Mouse (Mus musculus) forebrain, embryonic 15.5 days (tissue): ENCODE results near the gene A730015C16Rik. TPM values are rescaled to one million over a fixed set of nuclear protein-coding genes. Genes with fewer than 3 reads are reported as not detected.

Experiments
- ATAC-seq: fragments of 200-750 bp; cut with Nextera tagmentation; replicated peaks from 2 replicates; pipeline ENCODE4 v1.8.0; 2017; ENCODE audit warnings: mild to moderate bottlenecking, moderate TSS enrichment, moderate library complexity
- H3K27ac ChIP-seq: fragments of 300-500 bp; sonication (generic); replicated peaks from 2 replicates; pipeline ENCODE4 v1.5.1; 2015; ENCODE audit warnings: mild to moderate bottlenecking, inconsistent platforms
- H3K27me3 ChIP-seq: fragments of 300-500 bp; sonication (generic); 2 replicates; pipeline ENCODE4 v1.6.1; 2015; ENCODE audit warnings: inconsistent platforms
- H3K36me3 ChIP-seq: fragments of 300-500 bp; sonication (generic); 2 replicates; pipeline ENCODE4 v1.6.1; 2015; ENCODE audit warnings: mild to moderate bottlenecking, inconsistent platforms
- H3K4me1 ChIP-seq: fragments of 300-500 bp; sonication (generic); 2 replicates; pipeline ENCODE4 v1.6.1; 2015; ENCODE audit warnings: inconsistent platforms
- H3K4me2 ChIP-seq: fragments of 300-500 bp; sonication (generic); replicated peaks from 2 replicates; pipeline ENCODE4 v1.6.1; 2015; ENCODE audit warnings: mild to moderate bottlenecking, inconsistent platforms
- H3K4me3 ChIP-seq: fragments of 300-500 bp; sonication (generic); 2 replicates; pipeline ENCODE4 v1.5.1; 2015; ENCODE audit warnings: mild to moderate bottlenecking, inconsistent platforms
- H3K9ac ChIP-seq: fragments of 300-500 bp; sonication (generic); replicated peaks from 2 replicates; pipeline ENCODE4 v1.6.1; 2015; ENCODE audit warnings: mild to moderate bottlenecking, inconsistent platforms
- H3K9me3 ChIP-seq: fragments of 300-500 bp; sonication (generic); 2 replicates; pipeline ENCODE4 v1.6.1; 2016; ENCODE audit warnings: inconsistent platforms
- WGBS: fragments of 180-500 bp; shearing (Covaris S2); methylation state at CpG from one replicate; pipeline ENCODE4 v1.1.7; 2015; ENCODE audit warnings: mixed read lengths; 5-methylcytosine and 5-hydroxymethylcytosine counted together
- polyA plus RNA-seq: library from polyadenylated mRNA; unstranded; fragments of >200 nt; fragmentation: Nextera tagmentation; extraction: Ambion mirVana; gene quantifications from 2 replicates; pipeline ENCODE4 v1.2.1, GENCODE M21; 2015

A730015C16Rik gene
- polyA plus RNA-seq, 1 experiment from 2014 or later, result 2.2 TPM

GRCm38 (mm10) chr4:108825677-108826076 is 22.7 kb downstream of the A730015C16Rik start:
- 94% methylated on average over 3 of the region's 3 CpGs for WGBS
- Histone ChIP-seq H3K27ac (no peak overlapping the region), H3K4me2 (no peak overlapping the region), H3K9me3 (no peaks in the 10 kb centered on the region), H3K4me3 (no peak overlapping the region), H3K9ac (no peak overlapping the region), H3K36me3 (peaks cover 69% of the 10 kb centered on the region), H3K4me1 (peaks cover 4% of the 10 kb centered on the region; the same call in 1 of the 2 replicates), H3K27me3 (no peaks in the 10 kb centered on the region)
- ATAC-seq, result no peak

DNA sequence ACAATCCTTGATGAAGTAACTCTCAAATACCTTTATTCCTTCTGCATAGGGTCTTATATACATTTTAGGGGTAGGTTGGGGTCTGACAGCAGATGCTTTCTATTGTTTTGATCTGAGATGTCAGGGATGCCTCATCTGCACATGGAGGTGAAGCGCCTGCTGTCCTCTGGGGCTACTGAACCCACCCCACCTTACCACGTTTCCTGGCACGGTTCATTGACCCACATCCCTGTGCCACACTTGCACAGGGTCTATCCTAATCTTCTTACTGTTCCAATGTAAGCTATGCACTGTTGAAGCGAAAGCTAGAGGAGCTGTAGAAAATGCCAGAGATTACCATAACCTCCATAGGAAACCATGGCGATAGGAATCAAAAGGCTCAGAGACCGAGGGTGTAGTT is 36.9 kb downstream of the A730015C16Rik start:
- Histone ChIP-seq H3K27ac (no peak overlapping the region), H3K4me2 (no peak overlapping the region), H3K4me3 (no peak overlapping the region), H3K9ac (no peak overlapping the region), H3K36me3 (peaks cover 12% of the 10 kb centered on the region), H3K4me1 (no peaks in the 10 kb centered on the region), H3K9me3 (no peaks in the 10 kb centered on the region), H3K27me3 (no peaks in the 10 kb centered on the region)
- no peak for ATAC-seq
- WGBS, result 66% methylated on average over 6 of the region's 6 CpGs

DNA sequence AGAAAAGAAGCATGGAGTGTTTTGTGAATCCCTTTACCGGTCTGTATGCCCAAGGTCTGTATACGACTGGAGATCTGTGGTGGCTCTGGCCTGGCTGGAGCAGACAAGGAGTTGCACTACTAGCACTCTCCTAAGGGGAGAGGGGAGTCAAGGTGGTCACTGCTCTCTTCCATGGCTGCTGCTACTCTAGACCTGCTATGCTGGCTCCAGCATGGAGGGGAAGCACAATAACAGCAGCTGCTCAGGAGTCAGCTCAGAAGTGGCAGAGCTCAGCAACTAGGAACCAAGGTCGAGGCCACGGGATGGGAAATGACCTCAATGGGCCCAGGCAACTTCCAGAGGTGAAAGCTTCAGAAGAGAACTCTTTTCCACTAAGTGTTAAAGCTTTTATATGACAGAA is 37.3 kb downstream of the A730015C16Rik start:
- H3K4me3 ChIP-seq, result no peak overlapping the region
- H3K36me3 ChIP-seq, result peaks cover 12% of the 10 kb centered on the region
- no peaks in the 10 kb centered on the region for H3K4me1 ChIP-seq
- H3K4me2 ChIP-seq, result no peak overlapping the region
- H3K9me3 ChIP-seq, result no peaks in the 10 kb centered on the region
- H3K27ac ChIP-seq, result no peak overlapping the region
- ATAC-seq, result no peak
- no peak overlapping the region for H3K9ac ChIP-seq
- 69% methylated on average over 4 of the region's 4 CpGs for WGBS
- H3K27me3 ChIP-seq, result no peaks in the 10 kb centered on the region

DNA sequence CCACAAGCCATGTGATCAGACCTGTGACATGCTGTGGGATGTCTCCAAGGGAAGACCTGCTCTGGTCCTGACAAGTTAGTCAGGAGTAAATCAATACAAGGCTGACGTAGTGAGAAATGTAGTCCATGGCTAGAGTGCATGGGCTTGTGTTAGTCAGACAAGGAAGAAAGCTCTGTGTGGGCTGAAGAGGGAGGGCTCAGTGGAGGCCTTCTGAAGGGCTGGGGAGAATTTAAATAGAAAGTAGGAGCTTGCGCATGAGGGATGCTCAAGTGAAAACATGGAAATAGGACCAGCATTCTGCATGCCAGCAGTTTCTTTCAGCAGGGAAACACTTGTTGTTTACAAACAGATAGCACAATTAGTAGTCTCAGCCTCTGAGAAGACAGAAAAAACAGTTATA is 44.9 kb downstream of the A730015C16Rik start:
- H3K4me1 ChIP-seq, result no peaks in the 10 kb centered on the region
- no peaks in the 10 kb centered on the region for H3K27me3 ChIP-seq
- no peak overlapping the region for H3K4me3 ChIP-seq
- H3K27ac ChIP-seq, result no peak overlapping the region
- no peaks in the 10 kb centered on the region for H3K9me3 ChIP-seq
- no peaks in the 10 kb centered on the region for H3K36me3 ChIP-seq
- no peak overlapping the region for H3K4me2 ChIP-seq
- ATAC-seq, result no peak
- no peak overlapping the region for H3K9ac ChIP-seq
- WGBS, result 73% methylated on average over 2 of the region's 2 CpGs

DNA sequence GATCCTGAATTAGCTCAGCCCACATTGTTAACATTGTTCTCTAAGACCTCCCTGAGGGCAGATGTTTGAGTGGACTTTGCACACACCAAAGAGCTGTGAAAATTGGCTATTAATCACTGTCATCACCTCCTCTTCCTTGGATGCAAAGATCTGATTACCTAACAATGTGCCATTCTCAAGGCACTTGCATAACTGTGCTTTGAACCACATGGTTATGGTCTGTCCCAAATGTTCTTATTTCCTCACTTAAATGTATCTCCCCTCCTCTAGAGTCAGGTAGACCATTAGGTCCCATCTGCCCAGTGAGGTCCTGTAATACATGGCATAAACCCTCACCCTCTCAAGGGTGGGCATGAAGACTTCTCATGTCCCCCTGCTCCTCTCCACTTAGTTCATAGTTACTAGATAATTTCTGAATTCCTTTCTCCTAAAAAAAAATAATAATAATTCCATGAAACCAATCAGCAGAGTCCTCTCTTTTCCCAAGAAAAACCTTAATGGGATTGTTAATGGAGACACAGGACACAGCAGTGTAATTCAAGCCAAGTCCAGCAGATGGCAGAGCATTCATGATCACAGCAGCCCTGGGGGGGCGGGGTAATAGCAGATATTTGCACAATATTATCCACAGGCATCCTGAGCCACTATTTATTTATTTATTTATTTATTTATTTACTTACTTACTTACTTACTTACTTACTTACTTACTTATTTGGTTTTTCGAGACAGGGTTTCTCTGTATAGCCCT is 50.2 kb downstream of the A730015C16Rik start:
- H3K4me2 ChIP-seq, result no peak overlapping the region
- no peaks in the 10 kb centered on the region for H3K4me1 ChIP-seq
- no peaks in the 10 kb centered on the region for H3K36me3 ChIP-seq
- 0 out of 2 replicates have a peak, but pooled peaks have one; percentile 43 for ATAC-seq
- no peaks in the 10 kb centered on the region for H3K27me3 ChIP-seq
- no peaks in the 10 kb centered on the region for H3K9me3 ChIP-seq
- no peak overlapping the region for H3K9ac ChIP-seq
- H3K4me3 ChIP-seq, result no peak overlapping the region
- H3K27ac ChIP-seq, result no peak overlapping the region
- 57% methylated on average over 2 of the region's 2 CpGs for WGBS

Other genes starting within 250 kb of the A730015C16Rik start
- gene Cc2d1b, start 228.7 kb downstream of the A730015C16Rik start, polyA plus RNA-seq, result 21.6 and 21.8 TPM in 2 replicates
- gene 3110021N24Rik, start 129.0 kb downstream of the A730015C16Rik start, polyA plus RNA-seq, result 2.0 and 2.1 TPM in 2 replicates
- gene Zfyve9, start 67.8 kb downstream of the A730015C16Rik start, polyA plus RNA-seq, result 6.1 and 6.6 TPM in 2 replicates
- 224 and 233 TPM in 2 replicates for gene Btf3l4, start 15.0 kb downstream of the A730015C16Rik start, polyA plus RNA-seq
- gene Txndc12, start 14.0 kb downstream of the A730015C16Rik start, polyA plus RNA-seq, result 86.6 and 90.0 TPM in 2 replicates
- gene Kti12, start 834 bp downstream of the A730015C16Rik start, polyA plus RNA-seq, result 33.2 and 33.9 TPM in 2 replicates
- 79.2 and 90.5 TPM in 2 replicates for gene Rab3b, start 30.4 kb upstream of the A730015C16Rik start, polyA plus RNA-seq
- 78.0 and 83.4 TPM in 2 replicates for gene Nrd1, start 152.0 kb upstream of the A730015C16Rik start, polyA plus RNA-seq